Mouse (Mus musculus) WW6 (cell line): Measurements from ENCODE around the gene Lekr1.
A peak's percentile ranks its signal among the peaks of the same experiment; 100 is the strongest.

Experiments
- DNase-seq: peaks from one replicate; pipeline ENCODE4 v3.0.0-alpha.2; 2013; ENCODE audit warnings: low read depth, low spot score

Gene Lekr1

GRCm38 (mm10) chr3:65656902-65657660 lies 8.9 kb upstream of the Lekr1 start:
- no peak for DNase-seq

DNA sequence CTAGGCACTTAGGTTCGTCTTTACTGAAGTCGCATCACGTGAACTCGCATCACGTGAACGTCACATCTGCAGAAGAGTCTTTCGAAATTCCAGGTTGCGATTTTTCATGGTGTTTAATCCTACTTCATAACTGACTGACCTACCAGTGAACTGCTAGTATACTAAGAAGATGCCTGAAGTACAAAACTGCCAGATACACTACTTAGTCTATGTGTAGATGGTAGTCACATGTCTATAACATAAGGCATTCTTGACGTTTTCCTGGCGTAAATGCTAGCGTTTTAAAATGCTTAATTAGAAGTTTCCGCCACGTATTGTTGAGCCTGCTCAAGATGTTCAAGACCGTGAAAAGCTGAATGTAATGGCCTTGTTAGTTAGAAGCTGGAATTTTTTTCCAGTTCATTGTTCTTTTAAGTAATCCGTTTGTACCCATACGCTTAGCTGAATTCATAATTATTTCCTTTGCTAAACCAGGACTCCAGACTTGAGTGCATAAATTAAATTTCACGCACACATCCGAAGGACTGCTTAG lies 7.9 kb upstream of the Lekr1 start:
- DNase-seq: no peak

- peak; percentile 83 for DNase-seq
Measured at GRCm38 (mm10) chr3:65658721-65659619, 7.1 kb upstream of the Lekr1 start.

DNA sequence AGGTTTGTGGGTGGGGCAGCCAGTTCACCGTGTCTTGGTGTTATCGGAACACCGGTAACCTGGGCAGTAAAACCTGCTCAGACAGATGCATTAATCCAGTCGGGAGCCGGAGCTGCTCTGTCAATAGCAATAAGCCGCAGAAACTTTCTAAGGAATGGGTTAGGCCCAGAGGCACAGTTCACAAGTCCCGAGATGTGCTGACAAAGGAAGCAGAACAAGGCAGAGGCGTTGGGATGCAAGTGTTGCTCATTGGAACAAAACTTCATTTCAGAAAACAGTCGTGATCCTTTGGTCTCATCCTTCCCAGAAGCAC lies 6.5 kb upstream of the Lekr1 start:
- no peak for DNase-seq

DNA sequence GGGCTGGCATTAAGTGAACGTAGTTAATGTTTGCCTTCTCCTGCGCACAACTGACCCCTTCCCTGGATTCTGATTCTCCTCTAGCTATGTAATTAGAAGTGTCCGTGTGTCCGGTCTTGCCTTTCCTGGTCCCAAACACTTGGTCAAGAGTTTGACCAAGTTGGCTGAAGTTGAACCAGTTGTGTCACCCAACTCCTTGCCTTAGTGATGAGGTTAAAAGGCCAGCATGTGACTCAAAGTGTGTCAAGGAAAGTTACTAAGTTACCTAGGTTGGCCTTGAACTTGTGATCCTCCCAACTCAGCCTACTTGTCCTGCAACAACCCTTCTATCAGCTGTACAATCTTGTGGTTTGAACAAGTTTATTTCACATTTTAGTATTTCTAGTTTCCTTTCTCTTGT lies 5.7 kb upstream of the Lekr1 start:
- DNase-seq: no peak

GRCm38 (mm10) chr3:65661731-65662130 lies 4.3 kb upstream of the Lekr1 start:
- no peak for DNase-seq

DNA sequence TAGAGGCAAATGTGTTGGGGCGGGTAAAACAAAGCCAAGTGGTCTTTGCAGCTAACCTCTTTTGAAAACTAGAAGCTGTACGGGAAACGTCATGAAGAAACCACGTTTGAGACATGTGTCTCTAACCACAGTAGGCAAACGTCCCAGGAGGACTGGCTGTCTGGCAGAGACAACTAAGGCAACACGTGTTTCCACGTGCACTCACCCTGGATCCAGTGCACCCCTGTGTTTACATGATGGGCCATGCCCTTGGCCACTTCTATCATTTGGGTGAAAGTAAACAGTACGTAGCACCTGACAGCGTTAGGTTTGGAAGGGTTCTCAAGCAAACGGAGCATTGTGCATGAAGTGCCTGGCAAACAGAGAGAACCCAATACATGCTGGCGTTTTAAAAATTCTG lies 2.9 kb upstream of the Lekr1 start:
- DNase-seq: no peak

GRCm38 (mm10) chr3:65670216-65670615 lies 4.2 kb downstream of the Lekr1 start:
- no peak for DNase-seq

DNA sequence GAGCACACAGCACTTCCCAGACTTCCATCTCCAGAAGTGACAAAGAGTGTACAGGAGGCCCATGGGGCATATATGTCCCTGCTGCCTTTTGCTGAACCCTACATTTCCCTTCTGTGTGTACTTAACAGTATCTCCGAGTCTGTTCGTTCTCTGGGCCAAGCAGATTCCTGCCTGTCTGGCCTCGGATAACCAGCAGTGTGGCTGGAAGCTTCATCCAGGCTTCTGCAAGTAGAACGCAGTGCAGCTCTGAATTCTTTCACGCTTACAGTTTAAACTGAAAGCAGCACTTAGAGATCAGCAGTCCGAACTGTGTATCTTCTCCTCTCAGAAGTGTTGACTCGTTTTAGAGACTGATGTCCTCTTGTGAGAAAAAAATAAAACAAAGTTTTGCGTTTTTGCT lies 7.7 kb downstream of the Lekr1 start:
- no peak for DNase-seq

- no peak for DNase-seq
Measured at GRCm38 (mm10) chr3:65680612-65681011, 14.6 kb downstream of the Lekr1 start.

GRCm38 (mm10) chr3:65689705-65690104 lies 23.7 kb downstream of the Lekr1 start:
- DNase-seq: no peak

DNA sequence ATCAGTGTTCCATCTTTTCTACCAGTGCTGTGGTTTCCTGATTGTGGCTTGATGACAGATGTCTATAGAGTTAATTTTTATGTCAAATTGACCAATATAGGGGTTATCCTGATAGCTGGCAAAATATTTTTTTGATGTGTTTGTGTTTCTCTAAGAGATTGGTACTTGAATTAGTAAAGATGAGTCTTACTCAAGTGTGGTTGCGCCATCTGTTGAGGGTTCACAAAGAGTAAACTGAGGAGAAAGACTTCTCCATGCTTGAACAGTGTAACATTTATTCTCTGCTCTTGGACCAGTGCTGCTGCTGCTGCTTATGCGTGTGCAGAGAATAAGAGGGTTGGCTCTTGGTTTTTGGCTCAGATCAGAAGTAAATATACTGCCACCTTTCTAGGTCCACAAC lies 24.8 kb downstream of the Lekr1 start:
- no peak for DNase-seq

DNA sequence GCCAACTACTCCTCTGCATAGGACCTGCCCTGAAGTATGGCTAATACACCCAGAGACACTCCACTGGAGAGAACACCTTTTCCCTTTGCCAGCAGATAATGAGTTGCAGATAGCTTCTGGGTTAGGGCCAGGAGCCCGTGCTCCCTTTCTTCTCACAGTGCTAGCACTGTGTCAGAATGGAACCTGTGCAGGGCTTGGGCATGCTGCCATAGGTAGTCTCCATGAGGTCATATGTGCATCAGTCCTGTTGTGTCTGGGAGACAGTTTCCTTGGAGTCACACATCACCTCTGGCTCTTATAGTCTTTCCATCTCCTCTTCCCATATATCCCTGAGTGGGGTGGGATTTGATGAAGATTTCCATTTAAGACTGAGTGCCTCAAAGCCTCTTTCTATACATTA lies 33.7 kb downstream of the Lekr1 start:
- no peak for DNase-seq

DNA sequence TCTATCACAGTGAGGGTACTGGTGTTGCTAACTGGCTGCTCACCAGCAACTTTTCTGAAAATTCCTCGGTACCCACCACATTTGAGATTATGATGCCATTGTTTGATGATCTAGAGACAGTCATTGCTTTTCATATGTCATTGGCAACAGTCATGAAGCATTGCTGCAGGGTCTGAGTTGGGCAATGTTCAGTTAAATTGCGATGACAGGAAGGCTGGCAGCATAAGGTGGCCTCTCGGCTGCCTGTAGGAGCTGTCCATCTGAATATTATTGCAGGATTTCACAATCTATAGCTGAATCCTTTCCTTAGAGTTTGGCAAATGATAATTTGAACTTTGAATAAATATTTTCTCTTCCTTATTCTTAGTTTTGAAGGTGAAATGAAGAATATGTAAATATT lies 48.3 kb downstream of the Lekr1 start:
- DNase-seq: no peak

GRCm38 (mm10) chr3:65717406-65717805 lies 51.4 kb downstream of the Lekr1 start:
- DNase-seq: no peak

- DNase-seq: no peak
Measured at GRCm38 (mm10) chr3:65722897-65723296, 56.9 kb downstream of the Lekr1 start.

DNA sequence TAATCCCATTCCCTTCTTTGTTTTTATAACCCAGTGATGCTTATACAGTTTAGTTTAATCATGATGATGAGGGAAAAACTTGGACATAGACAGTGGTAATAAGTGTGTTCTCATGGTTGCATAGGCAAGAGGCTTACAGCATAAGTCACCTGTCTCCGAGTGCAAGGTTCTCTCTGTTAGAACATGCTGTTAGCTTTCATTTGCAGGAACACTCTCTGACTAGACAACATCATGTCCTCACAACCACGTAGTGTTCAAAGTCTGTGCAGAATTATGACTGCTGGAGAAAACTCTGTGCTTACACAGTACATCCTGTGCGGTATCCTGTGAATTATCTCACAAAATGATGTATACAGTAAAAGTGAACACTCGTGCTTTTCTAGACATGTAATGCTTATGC lies 57.6 kb downstream of the Lekr1 start:
- DNase-seq: no peak

DNA sequence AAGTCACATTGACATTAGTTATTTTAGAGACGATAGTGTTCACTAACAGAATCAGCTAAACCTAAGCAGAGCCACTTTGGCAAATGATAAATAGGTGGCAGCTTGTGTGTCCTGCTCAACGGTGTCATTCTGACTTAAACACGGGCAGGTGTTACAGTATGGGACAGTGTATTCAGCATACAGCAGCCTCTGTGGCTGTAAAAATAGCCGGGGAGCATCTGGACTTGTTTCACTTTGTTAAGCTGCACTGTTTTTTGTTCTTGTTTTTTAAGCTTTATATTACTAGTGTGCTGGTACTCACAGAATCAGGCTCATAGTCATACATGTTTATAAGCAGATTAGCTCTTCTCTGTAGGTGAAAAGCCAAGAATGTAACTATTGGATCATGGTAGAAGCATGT lies 71.8 kb downstream of the Lekr1 start:
- no peak for DNase-seq

- no peak for DNase-seq
Measured at GRCm38 (mm10) chr3:65744936-65745335, 78.9 kb downstream of the Lekr1 start.

GRCm38 (mm10) chr3:65764511-65765508 lies 98.8 kb downstream of the Lekr1 start:
- DNase-seq: no peak

GRCm38 (mm10) chr3:65766387-65766786 lies 100.4 kb downstream of the Lekr1 start:
- no peak for DNase-seq
